Comparison of ENCODE assay signal across 12 mouse cellular contexts in the genomic region with DNA sequence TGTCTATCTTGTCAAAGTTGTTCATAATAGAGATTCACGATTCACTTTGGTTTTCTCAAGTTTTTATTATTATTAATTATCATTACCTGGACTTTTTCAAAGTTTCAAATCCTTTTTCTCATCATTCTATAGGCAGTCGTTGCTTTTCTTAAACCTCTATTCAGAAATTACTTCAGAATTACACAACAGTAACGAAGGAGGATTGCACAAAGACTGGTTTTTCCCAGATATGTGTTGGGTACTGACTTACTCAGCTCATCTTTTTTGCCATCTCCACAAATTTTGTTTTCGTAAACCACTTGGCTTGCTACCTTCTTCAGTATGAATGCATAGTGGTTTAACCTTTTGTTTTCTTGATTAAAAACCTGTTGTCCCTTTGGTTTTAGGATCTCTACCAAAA.
"Had no signal": no experiment of that assay in that cellular context is flagged by ENCODE, and none has a peak within 500 bp of the region (broad histone marks: within the 10 kb centered on the region; RNA-seq: fewer than 3 reads in every experiment).

No protein-coding gene starts in this region.

- DNase-seq: retina, postnatal 1 day; right cerebral cortex, adult 18-20 months; right cerebral cortex, postnatal 14 days; right cerebral cortex, postnatal 25 days; right cerebral cortex, postnatal 4 days; spleen, adult 18-20 months; thymus, adult 18-20 months; thymus, adult 2 months; thymus, postnatal 14 days; thymus, postnatal 25 days; thymus, postnatal 36 days; thymus, postnatal 4 days had no signal
